Mouse (Mus musculus): ENCODE data around the gene Reep3. TPM values are rescaled to one million over a fixed set of nuclear protein-coding genes. Genes with fewer than 3 reads are reported as not detected.

The Reep3 gene
- total RNA-seq, 2 experiments from 2014 or later = 16.6 to 17.8 TPM

GRCm38 (mm10) chr10:66974417-66974816 is 122.3 kb downstream of the Reep3 start:
- Histone ChIP-seq H3K27ac (no peak overlapping the region), H3K4me3 (no peak overlapping the region)
- no peak for DNase-seq (ENCODE audit: extremely low spot score in 1 of 2, low spot score in 2 of 2)
- intact Hi-C loops (cut with DNase I) = no loop called here
- TF ChIP-seq CTCF (IDR thresholded peaks at IDR 0.05) = no peak

- no peak for TF ChIP-seq CTCF (IDR thresholded peaks at IDR 0.05)
- intact Hi-C loops (cut with DNase I) = no loop called here
- DNase-seq (ENCODE audit: extremely low spot score in 1 of 2, low spot score in 2 of 2) = no peak
- H3K4me3 ChIP-seq = no peak overlapping the region
- H3K27ac ChIP-seq = no peak overlapping the region
These were observed 122.9 kb downstream of the Reep3 start for GRCm38 (mm10) chr10:66973866-66974265.

- no peak overlapping the region for H3K27ac ChIP-seq
- TF ChIP-seq CTCF (IDR thresholded peaks at IDR 0.05) = no peak
- no peak for DNase-seq (ENCODE audit: extremely low spot score in 1 of 2, low spot score in 2 of 2)
- intact Hi-C loops (cut with DNase I) = no loop called here
- H3K4me3 ChIP-seq = no peak overlapping the region
These were observed 123.5 kb downstream of the Reep3 start for GRCm38 (mm10) chr10:66973274-66973673.

- no peak for TF ChIP-seq CTCF (IDR thresholded peaks at IDR 0.05)
- H3K27ac ChIP-seq = no peak overlapping the region
- intact Hi-C loops (cut with DNase I) = no loop called here
These were observed 126.2 kb downstream of the Reep3 start for GRCm38 (mm10) chr10:66970336-66971115.

GRCm38 (mm10) chr10:66969581-66969980 is 127.2 kb downstream of the Reep3 start:
- intact Hi-C loops (cut with DNase I) = no loop called here
- TF ChIP-seq CTCF (IDR thresholded peaks at IDR 0.05) = no peak

More at GRCm38 (mm10) chr10:66970336-66971115, 126.2 kb downstream of the Reep3 start:
- H3K4me3 ChIP-seq = no peak overlapping the region
- no peak for DNase-seq (ENCODE audit: extremely low spot score in 1 of 2, low spot score in 2 of 2)

GRCm38 (mm10) chr10:66969081-66969480 is 127.7 kb downstream of the Reep3 start:
- DNase-seq (ENCODE audit: extremely low spot score in 1 of 2, low spot score in 2 of 2) = no peak
- TF ChIP-seq CTCF (IDR thresholded peaks at IDR 0.05) = no peak
- intact Hi-C loops (cut with DNase I) = no loop called here
- Histone ChIP-seq H3K27ac (no peak overlapping the region), H3K4me3 (no peak overlapping the region)

More at GRCm38 (mm10) chr10:66969581-66969980, 127.2 kb downstream of the Reep3 start:
- Histone ChIP-seq H3K4me3 (no peak overlapping the region), H3K27ac (no peak overlapping the region)
- DNase-seq (ENCODE audit: extremely low spot score in 1 of 2, low spot score in 2 of 2) = no peak

- TF ChIP-seq CTCF (IDR thresholded peaks at IDR 0.05) = no peak
- DNase-seq (ENCODE audit: extremely low spot score in 1 of 2, low spot score in 2 of 2) = no peak
- Histone ChIP-seq H3K27ac (no peak overlapping the region), H3K4me3 (no peak overlapping the region)
- intact Hi-C loops (cut with DNase I) = no loop called here
These were observed 128.2 kb downstream of the Reep3 start for GRCm38 (mm10) chr10:66968541-66968940.

GRCm38 (mm10) chr10:66966391-66967109 is 130.2 kb downstream of the Reep3 start:
- H3K4me3 ChIP-seq = no peak overlapping the region
- TF ChIP-seq CTCF (IDR thresholded peaks at IDR 0.05) = no peak
- intact Hi-C loops (cut with DNase I) = no loop called here
- peak in 1 of 2 experiments; percentile 28 for DNase-seq (ENCODE audit: extremely low spot score in 1 of 2, low spot score in 2 of 2)
- H3K27ac ChIP-seq = no peak overlapping the region

GRCm38 (mm10) chr10:66960136-66960535 is 136.6 kb downstream of the Reep3 start:
- intact Hi-C loops (cut with DNase I) = no loop called here

More at GRCm38 (mm10) chr10:66960136-66960535, 136.6 kb downstream of the Reep3 start:
- no peak overlapping the region for H3K4me3 ChIP-seq
- no peak overlapping the region for H3K27ac ChIP-seq
- no peak for DNase-seq (ENCODE audit: extremely low spot score in 1 of 2, low spot score in 2 of 2)
- no peak for TF ChIP-seq CTCF (IDR thresholded peaks at IDR 0.05)

Other genes with a start within 250 kb of the Reep3 start
- 100 to 1,000 TPM in 1 of 2 experiments, 10 to 100 TPM in 1; 86.3 to 102 TPM for gene Jmjd1c, start 820 bp downstream of the Reep3 start, total RNA-seq (2021)
- 10 to 100 TPM; 19.4 to 20.1 TPM for gene Nrbf2, start 188.4 kb upstream of the Reep3 start, total RNA-seq (2021)

All from left cerebral cortex, adult 2 months (tissue).